Mouse (Mus musculus) embryonic facial prominence, embryonic 15.5 days (tissue): Measurements from ENCODE around the gene Galntl6. TPM values are rescaled to one million over a fixed set of nuclear protein-coding genes. Genes with fewer than 3 reads are reported as not detected.

ENCODE experiments used
- ATAC-seq: fragments of 200-750 bp; cut with Nextera tagmentation; 2 replicates; pipeline ENCODE4 v1.8.0; 2017; ENCODE audit warnings: low read depth, moderate TSS enrichment; ENCODE audit not compliant: insufficient number of reproducible peaks, low FRiP score, low TSS enrichment
- H3K27ac ChIP-seq: fragments of 300-500 bp; sonication (generic); replicated peaks from 2 replicates; pipeline ENCODE4 v1.5.1; 2015; ENCODE audit warnings: mild to moderate bottlenecking, inconsistent platforms
- H3K27me3 ChIP-seq: fragments of 300-500 bp; sonication (generic); 2 replicates; pipeline ENCODE4 v1.6.1; 2015; ENCODE audit warnings: inconsistent platforms
- H3K36me3 ChIP-seq: fragments of 300-500 bp; sonication (generic); 2 replicates; pipeline ENCODE4 v1.6.1; 2015; ENCODE audit warnings: mild to moderate bottlenecking, inconsistent platforms
- H3K4me1 ChIP-seq: fragments of 300-500 bp; sonication (generic); 2 replicates; pipeline ENCODE4 v1.6.1; 2015; ENCODE audit warnings: inconsistent platforms
- H3K4me2 ChIP-seq: fragments of 300-500 bp; sonication (generic); replicated peaks from 2 replicates; pipeline ENCODE4 v1.6.1; 2015; ENCODE audit warnings: mild to moderate bottlenecking, inconsistent platforms
- H3K4me3 ChIP-seq: fragments of 300-500 bp; sonication (generic); replicated peaks from 2 replicates; pipeline ENCODE4 v1.5.1; 2015; ENCODE audit warnings: mild to moderate bottlenecking, inconsistent platforms
- H3K9ac ChIP-seq: fragments of 300-500 bp; sonication (generic); 2 replicates; pipeline ENCODE4 v1.6.1; 2015; ENCODE audit warnings: inconsistent platforms
- H3K9me3 ChIP-seq: fragments of 300-500 bp; sonication (generic); replicated peaks from 2 replicates; pipeline ENCODE4 v1.6.1; 2016; ENCODE audit warnings: inconsistent platforms
- WGBS: fragments of 180-500 bp; shearing (Covaris S2); methylation state at CpG from one replicate; pipeline ENCODE4 v1.1.7; 2015; 5-methylcytosine and 5-hydroxymethylcytosine counted together
- polyA plus RNA-seq: library from polyadenylated mRNA; unstranded; fragments of >200 nt; fragmentation: Nextera tagmentation; extraction: Ambion mirVana; gene quantifications from 2 replicates; pipeline ENCODE4 v1.2.1, GENCODE M21; 2015

The Galntl6 gene
- polyA plus RNA-seq, 1 experiment from 2014 or later, result 1.7 TPM

DNA sequence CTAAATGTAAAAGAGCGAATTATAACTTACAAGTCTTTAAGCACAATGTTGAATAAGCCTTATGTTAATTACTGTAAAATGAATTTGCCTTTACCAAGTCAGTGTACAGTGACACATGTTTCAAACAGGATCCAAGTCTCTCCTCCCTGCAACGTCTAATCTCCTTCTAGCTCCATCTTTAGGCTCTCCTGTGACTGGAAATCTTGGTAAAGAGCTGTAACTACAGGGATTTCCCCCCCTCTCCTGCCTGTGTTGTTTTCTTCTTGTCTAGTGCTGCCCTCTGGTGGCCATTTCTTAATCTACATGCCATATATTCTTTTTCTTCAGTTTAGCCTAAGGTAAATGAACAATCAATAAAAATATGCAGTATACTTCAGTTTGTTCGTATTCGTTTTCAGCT lies 1112.1 kb downstream of the Galntl6 start:
- Histone ChIP-seq H3K9ac (no peak overlapping the region), H3K4me1 (peaks cover 10% of the 10 kb centered on the region), H3K27ac (peak overlapping the region; percentile 77), H3K9me3 (no peaks in the 10 kb centered on the region), H3K4me3 (peak overlapping the region; percentile 38), H3K4me2 (peak overlapping the region; percentile 52), H3K27me3 (no peaks in the 10 kb centered on the region), H3K36me3 (no peaks in the 10 kb centered on the region)
- 18% methylated on average over 4 of the region's 4 CpGs for WGBS
- ATAC-seq, result peak; percentile 81

DNA sequence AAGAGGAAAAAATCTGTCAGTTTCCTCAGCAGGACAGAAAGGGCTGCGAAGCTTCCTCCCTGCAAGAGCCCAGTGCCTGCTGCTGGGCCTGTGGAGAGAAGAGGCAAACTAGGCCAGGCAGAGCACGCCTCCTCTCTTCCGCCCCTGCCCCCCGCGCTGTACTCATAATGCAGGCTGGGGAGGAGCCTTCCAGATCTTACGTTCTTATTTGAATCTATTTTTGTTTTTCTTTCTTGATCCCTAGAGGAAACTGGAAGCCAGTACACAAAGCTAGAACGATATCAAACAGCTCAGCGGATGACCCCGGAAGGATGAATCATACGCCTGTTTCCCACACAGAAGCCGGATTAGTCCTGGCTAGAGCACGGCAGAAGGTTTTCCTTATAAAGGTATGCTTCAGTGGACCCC lies 1112.6 kb downstream of the Galntl6 start:
- Histone ChIP-seq H3K36me3 (no peaks in the 10 kb centered on the region), H3K9me3 (no peaks in the 10 kb centered on the region), H3K9ac (no peak overlapping the region), H3K4me2 (peak overlapping the region; percentile 52), H3K4me1 (peaks cover 10% of the 10 kb centered on the region), H3K27ac (peak overlapping the region; percentile 77), H3K27me3 (no peaks in the 10 kb centered on the region), H3K4me3 (peak overlapping the region; percentile 38)
- WGBS, result 4% methylated on average over 12 of the region's 12 CpGs
- ATAC-seq, result peak; percentile 86; the same call in 1 of the 2 replicates

DNA sequence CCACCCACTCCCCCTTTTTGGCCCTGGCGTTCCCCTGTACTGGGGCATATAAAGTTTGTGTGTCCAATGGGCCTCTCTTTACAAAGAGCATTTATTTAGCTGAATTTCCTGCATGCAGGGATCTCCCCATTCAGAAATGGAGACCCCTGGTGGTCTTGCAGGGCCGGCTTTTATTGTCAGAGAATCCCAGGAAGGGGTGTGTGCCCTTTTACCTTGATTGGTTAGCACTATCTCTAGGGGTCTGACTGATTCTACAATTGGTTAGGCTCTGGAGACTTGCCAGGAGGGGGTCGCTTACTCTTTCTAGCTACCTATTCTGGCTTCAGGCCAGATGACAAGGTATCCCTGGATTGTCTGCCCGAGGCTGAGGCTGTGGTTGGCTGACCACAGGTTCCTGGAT lies 1119.0 kb downstream of the Galntl6 start:
- H3K4me1 ChIP-seq, result no peaks in the 10 kb centered on the region
- no peak overlapping the region for H3K27ac ChIP-seq
- no peak overlapping the region for H3K9ac ChIP-seq
- no peak overlapping the region for H3K4me2 ChIP-seq
- H3K4me3 ChIP-seq, result no peak overlapping the region
- H3K27me3 ChIP-seq, result no peaks in the 10 kb centered on the region
- H3K9me3 ChIP-seq, result no peaks in the 10 kb centered on the region
- H3K36me3 ChIP-seq, result no peaks in the 10 kb centered on the region
- 0 out of 2 replicates have a peak, but pooled peaks have one; percentile 11 for ATAC-seq
- WGBS, result 29% methylated on average over 4 of the region's 4 CpGs

DNA sequence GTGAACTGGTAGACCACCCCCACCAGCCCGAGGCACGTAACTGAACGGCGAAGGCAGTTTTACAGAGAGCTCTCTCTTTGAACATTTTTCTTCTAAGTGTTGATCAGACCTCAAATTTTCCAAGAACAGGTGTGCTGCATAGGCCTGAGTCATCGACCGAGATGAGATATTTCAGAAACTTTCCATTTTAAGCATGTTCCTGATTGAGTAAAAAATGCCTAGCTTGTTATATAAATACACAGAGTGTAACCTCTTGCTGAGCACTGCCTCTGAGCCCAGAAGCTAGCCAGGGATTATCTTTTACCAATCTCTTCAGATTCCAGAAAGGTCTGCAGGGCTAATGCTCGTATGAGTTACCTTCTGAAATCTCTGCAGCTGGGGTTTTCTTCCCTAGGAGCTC lies 1120.2 kb downstream of the Galntl6 start:
- H3K4me2 ChIP-seq, result no peak overlapping the region
- H3K4me1 ChIP-seq, result no peaks in the 10 kb centered on the region
- no peak overlapping the region for H3K27ac ChIP-seq
- 71% methylated on average over 7 of the region's 7 CpGs for WGBS
- ATAC-seq, result no peak
- no peak overlapping the region for H3K4me3 ChIP-seq
- H3K36me3 ChIP-seq, result no peaks in the 10 kb centered on the region
- no peak overlapping the region for H3K9ac ChIP-seq
- no peaks in the 10 kb centered on the region for H3K27me3 ChIP-seq
- no peaks in the 10 kb centered on the region for H3K9me3 ChIP-seq

DNA sequence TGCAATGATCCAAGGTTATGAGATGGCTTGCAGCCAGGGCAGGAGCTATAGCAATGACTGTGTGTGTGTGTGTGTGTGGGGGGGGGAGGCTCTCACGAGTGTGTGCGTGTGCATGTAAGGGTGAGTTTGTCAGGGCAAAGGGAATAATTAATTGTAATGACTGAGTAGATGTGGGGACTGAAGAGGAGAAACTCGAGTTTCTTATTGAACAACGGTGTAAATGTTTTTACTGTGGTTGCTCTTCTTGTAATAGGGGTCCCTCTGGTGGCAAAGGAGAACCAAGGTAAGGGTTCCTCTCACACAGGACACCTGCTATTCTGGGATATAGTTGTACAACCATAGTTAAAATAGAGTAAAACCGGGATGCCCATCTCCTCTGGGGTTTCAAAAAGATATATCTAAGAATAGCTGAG lies 1121.1 kb downstream of the Galntl6 start:
- H3K4me1 ChIP-seq, result no peaks in the 10 kb centered on the region
- no peaks in the 10 kb centered on the region for H3K9me3 ChIP-seq
- no peak overlapping the region for H3K27ac ChIP-seq
- no peaks in the 10 kb centered on the region for H3K36me3 ChIP-seq
- no peak overlapping the region for H3K9ac ChIP-seq
- 20% methylated on average over 5 of the region's 5 CpGs for WGBS
- no peaks in the 10 kb centered on the region for H3K27me3 ChIP-seq
- no peak for ATAC-seq
- no peak overlapping the region for H3K4me2 ChIP-seq
- H3K4me3 ChIP-seq, result no peak overlapping the region

DNA sequence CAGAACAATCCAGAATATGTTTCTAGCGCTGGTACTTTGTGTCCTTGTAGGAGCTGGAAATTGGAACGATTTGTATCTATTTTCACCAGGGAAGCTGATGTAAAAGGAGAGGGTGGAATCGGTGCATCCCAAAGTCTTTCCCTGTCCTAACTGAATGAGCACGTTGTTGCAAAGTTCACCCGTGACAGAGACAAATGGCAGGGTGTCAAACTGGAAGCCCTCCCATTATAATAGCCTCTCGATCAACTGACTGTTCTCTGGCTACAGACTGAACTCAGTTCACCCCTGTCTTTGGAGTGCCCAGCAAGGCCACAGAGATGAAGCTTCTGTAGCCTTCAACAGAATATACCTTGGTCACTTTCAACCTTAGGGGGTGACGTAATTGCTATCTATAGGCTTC lies 1132.9 kb downstream of the Galntl6 start:
- no peaks in the 10 kb centered on the region for H3K27me3 ChIP-seq
- no peaks in the 10 kb centered on the region for H3K9me3 ChIP-seq
- no peak for ATAC-seq
- no peak overlapping the region for H3K27ac ChIP-seq
- H3K9ac ChIP-seq, result no peak overlapping the region
- H3K4me1 ChIP-seq, result no peaks in the 10 kb centered on the region
- WGBS, result 84% methylated on average over 7 of the region's 7 CpGs
- H3K4me3 ChIP-seq, result no peak overlapping the region
- no peak overlapping the region for H3K4me2 ChIP-seq
- no peaks in the 10 kb centered on the region for H3K36me3 ChIP-seq

DNA sequence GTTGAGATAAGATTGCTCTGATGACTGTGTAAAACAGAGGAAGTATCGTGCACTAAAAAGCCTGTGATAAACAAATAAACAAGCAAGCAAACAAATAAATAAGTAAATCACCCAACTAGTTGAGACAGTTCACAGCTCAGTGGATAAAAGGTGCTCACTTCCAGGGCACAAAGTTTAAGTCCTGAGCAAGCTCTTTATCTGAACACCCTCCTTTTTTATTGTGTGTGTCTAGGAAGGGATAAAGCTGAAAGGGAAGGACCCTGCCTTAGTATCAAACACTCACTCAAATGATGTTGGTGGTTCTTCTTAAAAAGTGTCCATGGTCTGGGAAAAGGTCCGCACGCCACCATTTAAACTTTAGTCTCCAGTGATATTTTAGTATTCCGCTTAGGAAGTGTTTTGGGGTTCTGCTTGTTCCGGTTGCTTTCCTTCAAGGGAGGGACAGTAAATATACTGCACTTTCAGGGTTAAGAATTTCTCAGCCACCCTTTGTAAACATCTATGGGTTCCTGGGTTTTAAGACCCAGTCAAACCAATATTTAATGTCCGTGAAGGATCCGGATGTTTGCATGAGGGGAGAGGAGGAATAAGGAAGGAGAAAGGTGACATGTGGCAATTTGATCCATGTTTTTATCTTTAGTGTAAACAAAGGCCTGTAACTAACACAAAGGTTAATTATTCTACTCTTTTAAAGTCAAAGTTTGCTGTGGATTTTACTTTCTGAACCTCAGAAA lies 1134.3 kb downstream of the Galntl6 start:
- 70% methylated on average over 7 of the region's 7 CpGs for WGBS
- Histone ChIP-seq H3K4me2 (no peak overlapping the region), H3K9ac (no peak overlapping the region), H3K36me3 (no peaks in the 10 kb centered on the region), H3K27ac (no peak overlapping the region), H3K9me3 (no peaks in the 10 kb centered on the region), H3K4me1 (no peaks in the 10 kb centered on the region), H3K27me3 (no peaks in the 10 kb centered on the region), H3K4me3 (no peak overlapping the region)
- no peak for ATAC-seq

DNA sequence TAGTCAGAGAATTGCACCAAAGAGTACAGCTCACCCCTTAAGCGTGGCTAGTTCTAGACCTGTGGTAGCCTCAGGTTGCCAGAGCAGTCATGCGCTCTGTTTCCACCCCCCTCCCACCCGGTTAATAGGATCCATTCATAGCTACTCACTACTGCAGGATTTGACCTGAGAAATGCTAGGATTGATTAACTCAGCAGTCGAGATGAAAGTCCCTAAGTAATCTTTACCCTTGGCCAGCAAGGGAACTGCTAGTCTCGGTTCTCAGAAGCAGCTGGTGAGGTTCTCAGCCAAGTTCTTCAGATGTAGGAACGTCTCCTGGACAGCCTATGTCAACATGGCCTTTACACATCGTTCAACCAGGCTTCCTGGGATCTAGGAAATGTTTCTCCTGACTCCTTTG lies 1135.7 kb downstream of the Galntl6 start:
- H3K9me3 ChIP-seq, result no peaks in the 10 kb centered on the region
- H3K27ac ChIP-seq, result no peak overlapping the region
- ATAC-seq, result no peak
- 33% methylated on average over 7 of the region's 7 CpGs for WGBS
- H3K4me1 ChIP-seq, result no peaks in the 10 kb centered on the region
- no peaks in the 10 kb centered on the region for H3K36me3 ChIP-seq
- H3K4me3 ChIP-seq, result no peak overlapping the region
- no peak overlapping the region for H3K9ac ChIP-seq
- no peak overlapping the region for H3K4me2 ChIP-seq
- no peaks in the 10 kb centered on the region for H3K27me3 ChIP-seq

DNA sequence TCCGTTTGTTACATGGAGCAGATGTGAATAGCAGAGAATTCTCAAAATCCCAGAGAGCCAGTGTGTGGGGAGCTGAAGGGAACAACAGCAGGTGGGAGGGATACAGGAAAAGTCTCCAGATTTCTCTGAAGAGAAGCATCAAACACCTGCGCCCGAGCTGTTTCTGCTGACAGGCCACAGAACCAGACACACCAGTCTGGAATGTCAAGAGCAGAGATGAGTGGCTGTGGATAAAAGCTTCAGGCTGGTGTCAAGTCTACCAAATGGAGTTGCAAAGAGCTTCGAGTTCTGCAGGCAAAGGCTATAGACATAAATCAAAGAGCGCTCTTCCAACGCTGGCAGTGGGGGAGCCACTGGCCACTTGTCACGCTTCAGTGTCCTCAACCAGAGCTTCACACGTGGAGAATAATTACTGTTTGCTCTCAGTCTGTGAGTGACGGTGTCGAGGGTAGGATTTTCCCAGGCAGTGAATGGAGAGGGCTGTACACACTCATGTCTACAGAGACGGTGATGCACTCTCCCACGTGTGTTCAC lies 1139.6 kb downstream of the Galntl6 start:
- no peaks in the 10 kb centered on the region for H3K4me1 ChIP-seq
- WGBS, result 42% methylated on average over 12 of the region's 12 CpGs
- H3K27me3 ChIP-seq, result no peaks in the 10 kb centered on the region
- no peak overlapping the region for H3K27ac ChIP-seq
- H3K9ac ChIP-seq, result no peak overlapping the region
- H3K4me2 ChIP-seq, result no peak overlapping the region
- no peaks in the 10 kb centered on the region for H3K9me3 ChIP-seq
- H3K4me3 ChIP-seq, result no peak overlapping the region
- no peaks in the 10 kb centered on the region for H3K36me3 ChIP-seq
- no peak; the same call in 1 of the 2 replicates for ATAC-seq

DNA sequence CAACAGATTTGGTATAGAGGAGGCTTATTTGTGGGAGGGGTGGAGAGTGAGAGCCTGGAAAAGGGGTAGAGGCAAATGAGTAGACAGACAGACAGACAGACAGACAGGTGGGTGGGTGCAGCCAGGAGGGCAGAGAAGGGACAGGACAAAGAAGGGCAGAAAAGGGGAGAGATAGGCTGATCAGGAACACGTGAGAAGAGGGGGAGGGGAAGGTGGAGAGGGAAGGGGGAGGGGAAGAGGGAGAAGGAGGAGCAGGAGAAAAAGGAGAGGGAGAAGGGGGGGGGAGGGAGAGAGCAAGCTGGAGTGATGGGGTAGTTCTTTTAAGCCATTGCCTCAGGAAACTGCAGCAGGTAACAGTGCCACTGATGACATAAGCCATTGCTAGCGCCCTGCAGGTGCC lies 1144.9 kb downstream of the Galntl6 start:
- H3K4me1 ChIP-seq, result no peaks in the 10 kb centered on the region
- ATAC-seq, result no peak
- no peak overlapping the region for H3K27ac ChIP-seq
- H3K36me3 ChIP-seq, result no peaks in the 10 kb centered on the region
- no peak overlapping the region for H3K4me2 ChIP-seq
- no peak overlapping the region for H3K4me3 ChIP-seq
- H3K9ac ChIP-seq, result no peak overlapping the region
- 26% methylated on average over 2 of the region's 2 CpGs for WGBS
- H3K27me3 ChIP-seq, result no peaks in the 10 kb centered on the region; the same call in 1 of the 2 replicates
- H3K9me3 ChIP-seq, result no peaks in the 10 kb centered on the region

DNA sequence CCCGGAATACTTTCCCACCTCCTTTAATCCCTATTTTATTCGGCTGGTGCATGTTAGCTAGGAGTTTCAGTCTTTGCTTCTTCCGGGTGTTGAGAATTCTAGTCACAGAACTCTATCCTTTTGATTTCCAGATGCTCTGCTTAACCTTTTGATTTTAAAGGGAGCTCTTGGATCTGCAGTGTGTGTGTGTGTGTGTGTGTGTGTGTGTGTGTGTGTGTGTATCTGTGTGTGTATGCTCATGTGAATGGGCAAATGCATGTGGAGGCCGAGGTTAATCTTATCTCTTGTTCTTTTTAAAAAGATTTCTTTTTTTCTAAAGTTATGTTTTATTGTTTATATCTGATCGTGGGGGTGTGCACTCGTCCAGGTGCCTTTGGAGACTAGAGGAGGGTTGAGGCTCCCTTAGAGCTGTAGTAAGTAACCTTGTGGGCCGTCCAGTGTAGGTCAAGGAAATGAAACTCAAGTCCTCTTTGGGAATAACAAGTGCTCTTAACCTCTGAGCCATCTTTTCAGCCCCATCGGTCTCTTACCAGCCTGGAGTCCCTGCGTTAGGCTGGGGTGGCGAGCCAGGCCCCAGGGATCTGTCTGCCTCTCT lies 1145.9 kb downstream of the Galntl6 start:
- H3K36me3 ChIP-seq, result no peaks in the 10 kb centered on the region
- no peaks in the 10 kb centered on the region for H3K9me3 ChIP-seq
- no peak overlapping the region for H3K4me3 ChIP-seq
- 49% methylated on average over 10 of the region's 10 CpGs for WGBS
- H3K27ac ChIP-seq, result no peak overlapping the region
- H3K27me3 ChIP-seq, result no peaks in the 10 kb centered on the region; the same call in 1 of the 2 replicates
- H3K9ac ChIP-seq, result no peak overlapping the region
- no peak for ATAC-seq
- no peaks in the 10 kb centered on the region for H3K4me1 ChIP-seq
- peak overlapping the region; percentile 25; the same call in 1 of the 2 replicates for H3K4me2 ChIP-seq
